Mouse (Mus musculus): ENCODE measurements at regions not wholly inside any gene's neighbourhood (a gene's known extent, or its start where the extent isn't known, plus 50 kb on each side); places are given as distances from the start of the nearest gene placed in this dataset.

GRCm38 (mm10) chr12:56403626-56404025 is 57.9 kb upstream of the Mbip start:
- no peak for DNase-seq (ENCODE audit: extremely low read depth, insufficient read length, low spot score)

GRCm38 (mm10) chr12:56402844-56403243 is 57.1 kb upstream of the Mbip start:
- DNase-seq (ENCODE audit: extremely low read depth, insufficient read length, low spot score) = no peak

- no peak for DNase-seq (ENCODE audit: extremely low read depth, insufficient read length, low spot score)
Observed at GRCm38 (mm10) chr12:56402137-56402536, 56.4 kb upstream of the Mbip start.
